14 mouse cellular contexts compared by ENCODE assay signal in genomic region chr1:88234248-88234610, GRCm38 (mm10). TPM values are rescaled to one million over a fixed set of nuclear protein-coding genes. Genes with fewer than 3 reads are reported as not detected.
DNase-seq lines count a peak whose midpoint lies in the region.
"Had no signal": no experiment of that assay in that cellular context is flagged by ENCODE, and none has a peak within 500 bp of the region (broad histone marks: within the 10 kb centered on the region; RNA-seq: fewer than 3 reads in every experiment).

No protein-coding gene starts in this region.

- peak; percentile 7 for DNase-seq in gastrocnemius, postnatal 14 days
- no peak for DNase-seq in gastrocnemius, adult 18-20 months (ENCODE audit: low spot score)
- peak; percentile 2 for DNase-seq in ovary, postnatal 36 days (ENCODE audit: low spot score)
- no peak for DNase-seq in ovary, postnatal 14 days (ENCODE audit: low spot score)
- peak; percentile 11 for DNase-seq in urinary bladder, postnatal 10 days (ENCODE audit: low spot score)
- no peak for DNase-seq in urinary bladder, postnatal 36 days (ENCODE audit: low spot score in 2 of 2)
- DNase-seq: adrenal gland, adult 8-10 months; adrenal gland, postnatal 14 days; adrenal gland, postnatal 36 days; B cell, adult 2 months; cerebellum, adult 2 months; cerebellum, adult 9-10 months; cerebellum, postnatal 10 days had no signal

- intact Hi-C loops in gastrocnemius, postnatal 14 days (cut with DNase I; ENCODE audit: low total_unique reads): no loop called here

RNA-seq across cellular contexts. Expression of gene Mroh2a, which starts 7.4 kb away (rescaled TPM):
- not detected for total RNA-seq in gastrocnemius, postnatal 14 days (2021)
- not detected for total RNA-seq in gastrocnemius, adult 18-20 months (2021)

RNA-seq across cellular contexts. Expression of gene Ugt1a1, which starts 22.5 kb away (rescaled TPM):
- total RNA-seq in gastrocnemius, postnatal 14 days (2021): under 1 TPM in 1 of 2 experiments, not detected in 1; 0.12 TPM
- total RNA-seq in gastrocnemius, adult 18-20 months (2021): under 1 TPM in 1 of 2 experiments, not detected in 1; 0.09 TPM
- total RNA-seq: CH12.LX had no signal

RNA-seq across cellular contexts. Expression of gene Dnajb3, which starts 28.6 kb away (rescaled TPM):
- total RNA-seq in gastrocnemius, postnatal 14 days (2021): under 1 TPM; 0.22 to 0.39 TPM
- total RNA-seq in gastrocnemius, adult 18-20 months (2021): not detected
- total RNA-seq: CH12.LX had no signal

RNA-seq across cellular contexts. Expression of gene Ugt1a2, which starts 33.8 kb away (rescaled TPM):
- total RNA-seq in gastrocnemius, postnatal 14 days (2021): not detected
- total RNA-seq in gastrocnemius, adult 18-20 months (2021): under 1 TPM in 1 of 2 experiments, not detected in 1; 0.09 TPM
- total RNA-seq: CH12.LX had no signal

RNA-seq across cellular contexts. Expression of gene Hjurp, which starts 43.2 kb away (rescaled TPM):
- total RNA-seq in gastrocnemius, postnatal 14 days (2021): 10 to 100 TPM; 16.8 to 17.1 TPM
- total RNA-seq in gastrocnemius, adult 18-20 months (2021): 1 to 10 TPM; 5.4 to 5.8 TPM

Comparison
In these comparisons a context has a peak if more than half of its experiments do, and no peak if none do; other contexts are left out.
1. DNase-seq: peak in gastrocnemius, postnatal 14 days (single experiment), ovary, postnatal 36 days (single experiment) and urinary bladder, postnatal 10 days (single experiment); none in gastrocnemius, adult 18-20 months (single experiment), ovary, postnatal 14 days (single experiment) and urinary bladder, postnatal 36 days (0 of 2).